Mouse (Mus musculus) MEL (cell line): ENCODE data around the gene Sult5a1.

ENCODE experiments used
- CTCF ChIP-seq, 3 experiments: IDR thresholded peaks in 2 of 3; conservative IDR thresholded peaks in 1 of 3; 2 replicates each; pipeline ENCODE4 v1.5.1; 2011 to 2012; ENCODE audit warnings: low read length in 3 of 3, low read depth in 2 of 3, mild to moderate bottlenecking in 2 of 3, improper control_type of control experiment in 1 of 3, inconsistent platforms in 1 of 3, mixed read lengths in 1 of 3, moderate library complexity in 1 of 3; ENCODE audit not compliant: control insufficient read depth in 1 of 3, insufficient read depth in 1 of 3, poor library complexity in 1 of 3, severe bottlenecking in 1 of 3
- MAX ChIP-seq: IDR thresholded peaks from 2 replicates; pipeline ENCODE4 v1.6.1; 2011; ENCODE audit warnings: low read length, improper control_type of control experiment
- POLR2A ChIP-seq, 2 experiments: IDR thresholded peaks; 2 replicates each; pipeline ENCODE4 v1.6.1; 2011 to 2012; ENCODE audit warnings: low read length in 2 of 2, mild to moderate bottlenecking in 2 of 2, control low read depth in 1 of 2, improper control_type of control experiment in 1 of 2, low read depth in 1 of 2, moderate library complexity in 1 of 2; ENCODE audit not compliant: control insufficient read depth in 1 of 2, insufficient read depth in 1 of 2, poor library complexity in 1 of 2
- RCOR1 ChIP-seq: IDR thresholded peaks from 2 replicates; pipeline ENCODE4 v1.6.1; 2012; ENCODE audit warnings: low read depth, mild to moderate bottlenecking, inconsistent platforms, low read length, improper control_type of control experiment

- no peak for TF ChIP-seq RCOR1
- TF ChIP-seq MAX, result no peak
- no peak for TF ChIP-seq POLR2A (IDR thresholded peaks at IDR 0.05; ENCODE audit: control insufficient read depth in 1 of 2, insufficient read depth in 1 of 2, low read depth in 1 of 2, low read length in 2 of 2, poor library complexity in 1 of 2)
- TF ChIP-seq CTCF (IDR thresholded peaks at IDR 0.05 in 2 of 3, conservative IDR thresholded peaks at IDR 0.05 in 1 of 3; ENCODE audit: control insufficient read depth in 1 of 3, insufficient read depth in 1 of 3, low read depth in 2 of 3, low read length in 3 of 3, poor library complexity in 1 of 3, severe bottlenecking in 1 of 3), result no peak
Observed at GRCm38 (mm10) chr8:123108953-123109352, 49.2 kb downstream of the Sult5a1 start.
